Mouse (Mus musculus) limb, embryonic 10.5 days (tissue): ENCODE data around the gene Gxylt1. TPM values are rescaled to one million over a fixed set of nuclear protein-coding genes. Genes with fewer than 3 reads are reported as not detected.

Experiments used
- DNase-seq: peaks from one replicate; pipeline ENCODE4 v3.0.0-alpha.2; 2017; ENCODE audit warnings: low spot score
- H3K27ac ChIP-seq: fragments of 300-500 bp; sonication (generic); 2 replicates; pipeline ENCODE4 v1.5.1; 2016; ENCODE audit warnings: mild to moderate bottlenecking
- H3K27me3 ChIP-seq: fragments of 300-500 bp; sonication (generic); 2 replicates; pipeline ENCODE4 v1.6.1; 2016; ENCODE audit warnings: low read depth, mild to moderate bottlenecking; ENCODE audit not compliant: poor library complexity, severe bottlenecking
- H3K36me3 ChIP-seq: fragments of 300-500 bp; sonication (generic); 2 replicates; pipeline ENCODE4 v1.6.1; 2016; ENCODE audit warnings: mild to moderate bottlenecking, moderate library complexity
- H3K4me1 ChIP-seq: fragments of 300-500 bp; sonication (generic); 2 replicates; pipeline ENCODE4 v1.6.1; 2016
- H3K4me3 ChIP-seq: fragments of 300-500 bp; sonication (generic); 2 replicates; pipeline ENCODE4 v1.5.1; 2016; ENCODE audit warnings: mild to moderate bottlenecking, moderate library complexity
- H3K9me3 ChIP-seq: fragments of 300-500 bp; sonication (generic); replicated peaks from 2 replicates; pipeline ENCODE4 v1.6.1; 2016; ENCODE audit warnings: mild to moderate bottlenecking
- WGBS: fragments of 180-500 bp; shearing (Covaris S2); methylation state at CpG from one replicate; pipeline ENCODE4 v1.1.7; 2016; 5-methylcytosine and 5-hydroxymethylcytosine counted together
- polyA plus RNA-seq: library from polyadenylated mRNA; unstranded; fragments of >200 nt; fragmentation: Nextera tagmentation; extraction: Ambion mirVana; gene quantifications from 2 replicates; pipeline ENCODE4 v1.2.1, GENCODE M21; 2016

Gene Gxylt1
- polyA plus RNA-seq, 1 experiment from 2014 or later = 21.7 TPM

- H3K36me3 ChIP-seq = peaks cover 16% of the 10 kb centered on the region
- H3K27ac ChIP-seq = peak overlapping the region; percentile 94
- peak overlapping the region; percentile 85 for H3K4me3 ChIP-seq
- 46% methylated on average over 19 of the region's 19 CpGs for WGBS
- no peaks in the 10 kb centered on the region for H3K27me3 ChIP-seq
- no peaks in the 10 kb centered on the region for H3K9me3 ChIP-seq
- DNase-seq = no peak
- peaks cover 28% of the 10 kb centered on the region for H3K4me1 ChIP-seq
These were observed 946 bp downstream of the Gxylt1 start for GRCm38 (mm10) chr15:93273788-93274678.

- Histone ChIP-seq H3K27ac (no peak overlapping the region), H3K4me1 (peaks cover 28% of the 10 kb centered on the region), H3K27me3 (no peaks in the 10 kb centered on the region), H3K9me3 (no peaks in the 10 kb centered on the region), H3K36me3 (peaks cover 13% of the 10 kb centered on the region), H3K4me3 (no peak overlapping the region)
- 93% methylated on average over 9 of the region's 9 CpGs for WGBS
- no peak for DNase-seq
These were observed 2.0 kb downstream of the Gxylt1 start for GRCm38 (mm10) chr15:93272948-93273347.

DNA sequence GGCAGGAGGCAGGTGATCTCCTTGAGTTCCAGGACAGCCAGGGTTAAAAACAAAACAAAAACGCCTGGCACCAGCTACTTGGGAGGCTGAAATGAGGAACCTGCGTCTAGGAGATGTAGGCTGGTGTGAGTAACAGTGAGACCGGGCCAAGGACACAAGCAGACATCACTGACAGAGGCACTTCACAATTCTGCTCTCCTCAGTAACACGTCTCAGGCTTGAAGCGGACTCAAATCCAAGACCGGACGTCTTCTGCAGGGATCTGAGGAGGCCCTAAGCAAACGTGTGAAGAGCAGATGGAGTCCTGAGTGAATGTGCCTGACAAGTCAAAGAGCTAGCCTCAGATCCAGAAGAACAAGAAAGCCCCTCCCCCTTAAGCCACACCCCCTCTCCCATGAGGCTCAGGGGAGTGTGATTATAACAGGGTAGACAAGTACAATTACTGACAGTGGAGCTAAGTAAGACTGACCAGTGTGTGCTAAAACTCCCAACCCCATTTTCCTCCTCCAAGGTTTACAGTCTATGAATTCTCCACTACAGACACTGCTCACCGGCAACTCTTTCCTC lies 4.6 kb downstream of the Gxylt1 start:
- H3K4me3 ChIP-seq = no peak overlapping the region
- 83% methylated on average over 9 of the region's 9 CpGs for WGBS

DNA sequence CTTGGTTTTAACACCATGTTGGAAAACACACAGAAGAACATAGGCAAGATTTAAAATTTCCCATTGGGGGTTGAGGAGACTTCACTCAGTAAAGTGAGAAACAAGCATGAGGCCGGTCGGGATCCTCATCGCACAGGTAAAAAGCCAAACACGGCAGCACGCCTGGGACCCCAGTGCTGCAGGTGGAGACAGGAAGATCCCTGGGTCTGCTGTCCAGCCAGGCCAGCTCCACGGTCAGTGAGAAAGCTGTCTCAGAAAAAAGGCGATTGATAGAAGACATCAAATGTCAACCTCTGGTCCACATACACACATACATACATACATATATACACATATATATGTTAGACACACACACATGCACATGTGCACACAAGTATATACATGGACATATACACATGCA lies 5.4 kb downstream of the Gxylt1 start:
- Histone ChIP-seq H3K27me3 (no peaks in the 10 kb centered on the region), H3K9me3 (no peaks in the 10 kb centered on the region), H3K36me3 (peaks cover 17% of the 10 kb centered on the region), H3K4me1 (peaks cover 27% of the 10 kb centered on the region), H3K27ac (no peak overlapping the region), H3K4me3 (no peak overlapping the region)
- 97% methylated on average over 7 of the region's 7 CpGs for WGBS
- no peak for DNase-seq

More for the DNA sequence above, 4.6 kb downstream of the Gxylt1 start:
- no peak overlapping the region for H3K27ac ChIP-seq
- peaks cover 13% of the 10 kb centered on the region for H3K36me3 ChIP-seq
- H3K4me1 ChIP-seq = peaks cover 27% of the 10 kb centered on the region
- DNase-seq = no peak
- no peaks in the 10 kb centered on the region for H3K27me3 ChIP-seq
- H3K9me3 ChIP-seq = no peaks in the 10 kb centered on the region

DNA sequence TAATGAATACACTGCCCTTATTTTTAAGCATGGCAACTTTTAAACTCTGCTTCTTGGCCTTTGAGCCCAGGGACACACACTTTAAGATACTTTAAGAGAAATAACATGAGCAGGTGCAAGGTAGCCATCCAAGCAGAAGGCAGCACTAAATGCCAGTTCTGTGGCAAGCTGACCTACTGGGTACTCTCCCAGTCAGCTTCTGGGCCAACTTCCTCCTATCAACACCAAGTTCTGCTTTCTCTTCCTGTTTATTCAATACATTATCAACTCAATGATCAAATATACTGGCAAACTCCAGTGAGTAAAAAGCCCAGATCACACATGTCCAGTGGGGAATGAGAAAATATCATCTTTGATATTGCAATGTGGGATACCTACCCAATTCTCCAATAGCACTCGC lies 7.0 kb downstream of the Gxylt1 start:
- H3K27me3 ChIP-seq = no peaks in the 10 kb centered on the region
- 100% methylated on average over 1 of the region's 1 CpGs for WGBS

DNA sequence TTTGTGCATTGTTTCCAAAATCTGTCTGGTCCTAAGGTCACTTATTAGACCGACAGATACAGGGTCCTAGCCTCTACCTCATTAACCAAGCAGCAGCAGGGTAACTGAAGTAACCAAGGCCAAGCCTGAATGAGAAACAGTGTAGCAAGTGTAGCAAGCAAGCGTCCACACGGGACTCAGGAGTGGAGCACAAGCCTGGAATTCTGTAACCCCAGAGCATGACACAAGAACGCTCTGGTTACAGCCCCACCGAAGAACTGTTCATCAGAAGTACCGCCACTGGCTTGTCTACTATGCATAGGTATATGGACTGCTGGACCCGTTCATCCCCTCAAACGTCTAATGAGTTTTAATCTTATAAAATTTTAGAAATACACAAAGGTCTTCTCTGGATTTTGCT lies 7.5 kb downstream of the Gxylt1 start:
- Histone ChIP-seq H3K4me3 (no peak overlapping the region), H3K27ac (no peak overlapping the region), H3K36me3 (peaks cover 17% of the 10 kb centered on the region), H3K9me3 (no peaks in the 10 kb centered on the region), H3K4me1 (peaks cover 10% of the 10 kb centered on the region), H3K27me3 (no peaks in the 10 kb centered on the region)
- 89% methylated on average over 8 of the region's 8 CpGs for WGBS
- DNase-seq = no peak

More for the DNA sequence above, 7.0 kb downstream of the Gxylt1 start:
- Histone ChIP-seq H3K4me3 (no peak overlapping the region), H3K27ac (no peak overlapping the region), H3K36me3 (peaks cover 17% of the 10 kb centered on the region), H3K4me1 (peaks cover 15% of the 10 kb centered on the region), H3K9me3 (no peaks in the 10 kb centered on the region)
- DNase-seq = no peak

GRCm38 (mm10) chr15:93266361-93266760 lies 8.6 kb downstream of the Gxylt1 start:
- Histone ChIP-seq H3K27me3 (no peaks in the 10 kb centered on the region), H3K4me1 (peaks cover 9% of the 10 kb centered on the region), H3K4me3 (no peak overlapping the region), H3K36me3 (peaks cover 20% of the 10 kb centered on the region), H3K9me3 (no peaks in the 10 kb centered on the region), H3K27ac (no peak overlapping the region)
- 85% methylated on average over 16 of the region's 16 CpGs for WGBS
- no peak for DNase-seq

GRCm38 (mm10) chr15:93265728-93266127 lies 9.3 kb downstream of the Gxylt1 start:
- no peaks in the 10 kb centered on the region for H3K27me3 ChIP-seq
- H3K36me3 ChIP-seq = peaks cover 25% of the 10 kb centered on the region
- DNase-seq = no peak
- H3K4me1 ChIP-seq = peaks cover 9% of the 10 kb centered on the region
- H3K4me3 ChIP-seq = no peak overlapping the region
- WGBS = 83% methylated on average over 2 of the region's 2 CpGs
- H3K27ac ChIP-seq = no peak overlapping the region
- no peaks in the 10 kb centered on the region for H3K9me3 ChIP-seq

DNA sequence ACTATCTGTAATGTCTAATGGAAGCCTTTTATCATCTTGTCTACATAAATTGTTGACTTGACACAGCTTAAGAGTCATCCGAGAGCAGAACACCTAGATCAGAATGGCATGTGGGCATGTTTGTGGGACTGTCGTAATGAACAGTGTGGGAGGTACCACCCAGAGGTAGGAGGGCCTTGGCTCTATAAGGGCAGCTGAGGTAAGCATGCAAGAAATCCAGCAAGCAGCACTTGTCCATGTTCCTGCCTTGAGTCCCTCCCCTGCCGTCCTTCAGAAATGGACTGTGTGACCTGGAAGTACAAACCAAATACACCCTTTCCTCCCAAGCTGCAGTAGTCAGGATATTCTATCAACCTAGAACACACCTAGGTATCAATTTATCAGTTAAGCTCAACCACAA lies 9.7 kb downstream of the Gxylt1 start:
- 88% methylated on average over 3 of the region's 3 CpGs for WGBS
- DNase-seq = no peak
- no peaks in the 10 kb centered on the region for H3K9me3 ChIP-seq
- H3K4me3 ChIP-seq = no peak overlapping the region
- peaks cover 9% of the 10 kb centered on the region for H3K4me1 ChIP-seq
- H3K27ac ChIP-seq = no peak overlapping the region
- H3K27me3 ChIP-seq = no peaks in the 10 kb centered on the region
- peaks cover 21% of the 10 kb centered on the region for H3K36me3 ChIP-seq

DNA sequence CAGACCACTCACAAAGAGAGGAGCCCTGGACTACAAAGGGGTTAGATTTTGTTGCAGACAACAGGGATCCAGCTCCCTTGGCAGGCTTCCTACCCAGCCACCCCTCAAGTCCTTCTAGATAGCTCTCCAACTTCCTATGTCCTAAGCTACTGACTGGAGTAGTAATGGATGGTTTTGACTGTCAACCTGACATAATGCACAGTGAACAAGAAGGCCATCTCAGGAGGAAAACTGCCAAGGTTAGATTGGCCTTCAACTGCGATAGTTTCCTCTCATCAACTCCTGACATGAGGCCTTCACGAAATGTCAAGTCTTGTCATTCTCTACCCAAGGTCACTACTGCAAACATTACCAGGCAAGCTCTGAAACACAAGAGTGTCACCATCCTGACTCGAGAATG lies 10.8 kb downstream of the Gxylt1 start:
- Histone ChIP-seq H3K4me1 (peaks cover 9% of the 10 kb centered on the region), H3K36me3 (peaks cover 20% of the 10 kb centered on the region), H3K4me3 (no peak overlapping the region), H3K27ac (no peak overlapping the region), H3K9me3 (no peaks in the 10 kb centered on the region), H3K27me3 (no peaks in the 10 kb centered on the region)
- WGBS = 98% methylated on average over 3 of the region's 3 CpGs
- DNase-seq = no peak

- no peak for DNase-seq
- 91% methylated on average over 7 of the region's 7 CpGs for WGBS
- H3K4me3 ChIP-seq = no peak overlapping the region
- H3K27me3 ChIP-seq = no peaks in the 10 kb centered on the region
- H3K27ac ChIP-seq = no peak overlapping the region
- peaks cover 9% of the 10 kb centered on the region for H3K4me1 ChIP-seq
- peaks cover 24% of the 10 kb centered on the region for H3K36me3 ChIP-seq
- H3K9me3 ChIP-seq = no peaks in the 10 kb centered on the region
These were observed 11.4 kb downstream of the Gxylt1 start for GRCm38 (mm10) chr15:93263566-93263965.

- peaks cover 9% of the 10 kb centered on the region for H3K4me1 ChIP-seq
- H3K4me3 ChIP-seq = no peak overlapping the region
- H3K9me3 ChIP-seq = no peaks in the 10 kb centered on the region
- 75% methylated on average over 5 of the region's 5 CpGs for WGBS
- no peaks in the 10 kb centered on the region for H3K27me3 ChIP-seq
- H3K36me3 ChIP-seq = peaks cover 31% of the 10 kb centered on the region
- H3K27ac ChIP-seq = no peak overlapping the region
- no peak for DNase-seq
These were observed 12.2 kb downstream of the Gxylt1 start for GRCm38 (mm10) chr15:93262818-93263217.

DNA sequence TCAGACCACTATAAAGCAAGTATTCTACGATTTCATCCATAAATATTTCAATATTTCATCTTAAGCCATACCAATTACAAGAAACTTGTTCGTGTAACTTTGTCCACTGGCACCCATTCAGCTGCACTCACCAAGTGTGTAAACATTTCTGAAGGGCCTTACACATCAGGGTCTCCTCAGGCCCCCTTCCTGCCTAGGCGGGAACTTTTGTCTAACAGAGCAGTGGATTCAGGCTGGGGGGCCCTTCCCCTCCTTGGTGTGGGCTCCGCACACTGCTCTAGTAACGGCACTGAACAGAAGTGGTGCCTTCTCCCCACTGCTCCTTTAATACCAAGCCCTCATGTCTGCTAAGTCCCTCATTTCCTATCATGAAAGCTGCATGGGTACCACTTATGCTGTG lies 12.7 kb downstream of the Gxylt1 start:
- peaks cover 37% of the 10 kb centered on the region for H3K36me3 ChIP-seq
- H3K4me1 ChIP-seq = peaks cover 6% of the 10 kb centered on the region
- H3K27me3 ChIP-seq = no peaks in the 10 kb centered on the region
- H3K27ac ChIP-seq = no peak overlapping the region
- no peak for DNase-seq
- WGBS = 94% methylated on average over 5 of the region's 5 CpGs
- H3K9me3 ChIP-seq = no peaks in the 10 kb centered on the region
- H3K4me3 ChIP-seq = no peak overlapping the region
